Mouse (Mus musculus): ENCODE results near the gene Phf12. TPM values are rescaled to one million over a fixed set of nuclear protein-coding genes. Genes with fewer than 3 reads are reported as not detected.

Phf12 gene
- 10 to 100 TPM; 80.7 to 81.8 TPM for total RNA-seq (2021)
- long read RNA-seq, experiment 1, partial matches to known transcripts: 10 of 15 reads
- long read RNA-seq, experiment 1, other reads (novel, unspliced or antisense): 4 of 15 reads
- long read RNA-seq, experiment 2, partial matches to known transcripts: 15 of 28 reads
- long read RNA-seq, experiment 2, other reads (novel, unspliced or antisense): 12 of 28 reads

GRCm38 (mm10) chr11:77982441-77982905 is at the start of gene Phf12:
Gene Phf12 (plus strand): TSS chr11:77982754.
- peak; percentile 98 to 99 for DNase-seq (ENCODE audit: low spot score in 2 of 2)

GRCm38 (mm10) chr11:77934111-77934521 is 48.4 kb upstream of the Phf12 start:
- DNase-seq (ENCODE audit: low spot score in 2 of 2): no peak

GRCm38 (mm10) chr11:77934568-77935311 is 47.8 kb upstream of the Phf12 start:
- DNase-seq (ENCODE audit: low spot score in 2 of 2): no peak

GRCm38 (mm10) chr11:77936846-77937245 is 45.7 kb upstream of the Phf12 start:
- DNase-seq (ENCODE audit: low spot score in 2 of 2): no peak

- no peak for DNase-seq (ENCODE audit: low spot score in 2 of 2)
Observed at GRCm38 (mm10) chr11:77937649-77938410, 44.7 kb upstream of the Phf12 start.

- no peak for DNase-seq (ENCODE audit: low spot score in 2 of 2)
Observed at GRCm38 (mm10) chr11:77942230-77942629, 40.3 kb upstream of the Phf12 start.

- DNase-seq (ENCODE audit: low spot score in 2 of 2): no peak
Observed at GRCm38 (mm10) chr11:77947860-77948259, 34.7 kb upstream of the Phf12 start.

DNA sequence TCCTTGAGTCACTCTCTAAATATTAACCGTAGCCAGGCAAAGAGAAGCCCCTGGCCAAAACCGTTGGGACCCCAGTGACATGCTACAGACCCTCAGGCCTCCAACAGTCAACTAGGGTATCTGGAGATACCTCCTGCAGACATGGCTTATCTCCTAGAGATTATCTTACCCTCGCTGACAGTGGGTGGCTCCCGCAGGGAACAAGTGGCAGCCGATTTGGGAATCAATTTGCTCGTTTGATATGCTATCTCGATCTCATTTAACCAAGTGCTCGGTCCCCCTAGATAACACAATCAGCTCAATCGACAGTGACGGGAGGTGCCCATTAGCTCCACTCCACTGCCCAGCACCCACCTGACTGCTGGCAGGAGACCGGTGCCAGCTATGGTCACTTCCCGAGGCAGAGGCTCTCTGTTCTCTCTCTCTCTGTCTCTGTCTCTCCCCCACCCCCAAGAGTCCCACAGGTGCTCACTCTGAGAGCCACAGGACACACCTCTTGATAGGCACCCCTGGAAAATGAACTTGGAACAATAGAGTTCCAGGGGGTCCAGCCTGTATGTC is 32.3 kb upstream of the Phf12 start:
- DNase-seq (ENCODE audit: low spot score in 2 of 2): no peak

DNA sequence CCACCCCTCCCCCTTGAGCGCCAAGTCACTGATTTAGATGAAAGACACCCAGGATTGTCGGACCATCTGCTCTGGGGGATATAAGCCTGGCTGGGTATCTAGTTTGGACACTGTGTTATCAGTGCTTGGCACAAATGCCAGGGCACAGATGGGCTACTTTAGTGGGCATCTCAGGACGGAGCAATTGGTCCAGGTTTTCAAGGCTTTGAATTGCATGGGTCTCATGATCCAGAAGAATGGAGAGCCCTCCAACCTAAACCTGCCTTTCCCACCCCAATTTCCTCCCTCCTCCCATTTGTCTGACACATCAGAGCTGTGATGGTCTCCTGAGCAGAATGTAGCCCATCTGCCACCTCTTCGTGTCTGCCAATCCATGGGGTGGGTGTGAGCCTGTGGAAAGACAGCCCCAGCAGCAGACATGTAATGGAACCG is 31.7 kb upstream of the Phf12 start:
- no peak for DNase-seq (ENCODE audit: low spot score in 2 of 2)

DNA sequence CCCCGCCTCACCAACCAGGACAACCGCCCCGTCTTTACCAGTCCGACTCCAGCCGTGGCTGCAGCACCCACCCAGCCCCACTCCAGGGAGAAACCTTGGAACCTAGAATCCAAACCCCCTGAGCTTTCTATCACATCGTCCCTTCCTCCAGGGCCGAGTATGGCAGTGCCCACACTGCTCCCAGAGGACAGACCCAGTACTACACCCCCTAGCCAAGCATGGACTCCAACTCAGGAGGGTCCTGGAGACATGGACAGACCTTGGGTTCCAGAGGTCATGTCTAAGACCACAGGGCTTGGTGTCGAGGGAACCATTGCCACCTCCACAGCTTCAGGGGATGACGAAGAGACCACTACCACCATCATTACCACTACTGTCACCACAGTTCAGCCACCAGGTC is 28.9 kb upstream of the Phf12 start:
- DNase-seq (ENCODE audit: low spot score in 2 of 2): no peak

DNA sequence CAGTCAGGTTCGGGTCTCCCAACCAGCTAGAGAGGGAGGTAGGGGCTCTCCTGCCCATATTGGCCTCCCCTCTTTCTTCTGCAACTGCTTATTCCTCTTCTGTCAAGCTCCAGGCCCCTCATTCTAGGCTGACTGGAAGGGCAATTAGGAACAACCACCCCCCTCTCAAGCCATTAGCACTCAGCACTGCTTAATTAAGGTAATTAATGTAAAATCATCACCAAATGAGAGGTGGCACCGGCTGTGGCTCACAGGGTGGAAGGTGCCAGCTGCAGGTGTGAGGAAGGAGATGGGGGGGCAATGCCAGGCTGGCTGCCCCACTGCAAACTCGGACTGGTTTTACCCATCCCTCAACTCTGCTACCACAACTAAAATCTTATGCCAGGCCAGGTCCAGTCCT is 26.1 kb upstream of the Phf12 start:
- DNase-seq (ENCODE audit: low spot score in 2 of 2): no peak

DNA sequence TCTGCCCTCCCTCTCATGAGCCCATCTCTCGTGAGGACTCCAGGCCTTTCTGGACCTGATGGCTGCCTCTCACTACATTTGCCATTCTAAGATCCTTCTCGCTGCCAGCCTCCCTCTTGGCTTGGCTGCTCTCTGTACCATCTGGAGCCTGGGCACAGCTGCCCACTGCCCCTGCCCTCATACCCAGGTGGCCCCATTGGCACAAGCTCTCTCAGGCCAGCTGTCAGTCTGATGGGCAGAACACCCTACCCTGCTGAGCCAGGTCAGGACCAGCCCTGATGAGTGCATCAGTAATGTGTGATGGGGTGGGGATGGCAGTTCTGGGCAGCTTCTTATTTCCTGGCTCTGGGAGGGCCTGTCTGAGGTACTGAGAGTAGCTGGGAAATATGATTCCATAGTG is 24.3 kb upstream of the Phf12 start:
- DNase-seq (ENCODE audit: low spot score in 2 of 2): no peak

DNA sequence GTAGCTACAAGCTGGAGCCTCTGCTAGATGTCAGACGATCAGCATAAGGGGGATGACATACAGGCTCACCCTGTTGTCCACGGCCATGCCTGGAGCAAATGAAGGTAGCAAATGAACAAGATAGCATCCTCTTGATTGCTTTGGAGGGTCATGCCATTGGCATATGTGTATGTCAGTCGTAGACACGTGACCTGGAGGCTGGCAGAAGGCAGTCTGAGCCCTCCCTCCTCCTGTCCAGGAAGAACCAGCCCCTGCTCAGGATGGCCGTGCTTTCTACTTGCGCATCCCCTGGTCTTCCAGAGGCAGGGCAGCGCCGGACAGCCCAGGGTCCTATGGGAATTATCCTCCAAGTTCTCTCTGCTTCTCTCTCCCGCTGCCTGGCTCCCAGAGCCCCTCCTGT is 23.6 kb upstream of the Phf12 start:
- DNase-seq (ENCODE audit: low spot score in 2 of 2): no peak

DNA sequence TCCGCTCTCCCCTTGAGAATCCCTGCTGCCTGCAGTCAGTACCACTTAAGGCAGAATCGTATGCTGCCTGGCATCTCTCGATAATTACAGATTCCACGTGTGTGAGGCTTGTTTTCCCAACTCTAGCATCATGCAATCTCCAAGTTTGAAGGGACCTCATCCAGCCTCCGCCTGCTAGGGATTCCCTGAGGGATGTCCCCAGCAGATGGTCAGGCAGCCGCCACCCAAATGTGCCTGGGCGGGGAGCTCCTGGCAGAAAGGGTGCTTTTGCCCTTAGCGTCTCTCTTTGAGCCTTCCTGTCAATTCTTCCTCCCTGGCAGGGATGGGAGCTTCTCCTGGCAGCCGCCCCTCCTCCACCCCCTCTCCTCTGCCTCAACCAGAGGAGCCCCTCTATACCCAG is 22.4 kb upstream of the Phf12 start:
- DNase-seq (ENCODE audit: low spot score in 2 of 2): no peak

- no peak for DNase-seq (ENCODE audit: low spot score in 2 of 2)
Observed at GRCm38 (mm10) chr11:77960898-77961297, 21.7 kb upstream of the Phf12 start.

- no peak for DNase-seq (ENCODE audit: low spot score in 2 of 2)
Observed at GRCm38 (mm10) chr11:77962946-77963345, 19.6 kb upstream of the Phf12 start.

GRCm38 (mm10) chr11:77964415-77965095 is 18.0 kb upstream of the Phf12 start:
- DNase-seq (ENCODE audit: low spot score in 2 of 2): no peak

- no peak for DNase-seq (ENCODE audit: low spot score in 2 of 2)
Observed at GRCm38 (mm10) chr11:77965101-77966036, 17.2 kb upstream of the Phf12 start.

DNA sequence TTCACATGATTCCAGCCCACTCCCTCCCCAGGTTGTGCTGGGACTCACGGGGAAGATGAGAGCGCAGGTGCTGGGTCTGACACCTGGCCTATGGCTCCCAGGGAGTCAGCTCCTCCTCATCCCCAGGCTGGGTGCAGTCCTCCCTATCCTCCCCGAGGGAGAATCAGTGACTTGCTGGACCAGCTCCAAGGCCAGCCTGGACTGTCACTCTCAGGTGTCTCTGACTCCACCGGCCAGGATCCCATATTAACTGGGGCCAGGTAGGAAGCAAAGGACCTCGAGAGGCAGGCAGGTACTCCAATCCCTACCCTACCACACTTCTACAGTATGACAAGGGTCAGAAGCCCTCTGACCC is 16.5 kb upstream of the Phf12 start:
- no peak for DNase-seq (ENCODE audit: low spot score in 2 of 2)

GRCm38 (mm10) chr11:77967114-77967513 is 15.4 kb upstream of the Phf12 start:
- DNase-seq (ENCODE audit: low spot score in 2 of 2): peak in 1 of 2 experiments; percentile 51
